Mouse (Mus musculus) adipocyte (in vitro differentiated cells): ENCODE measurements around the gene Uqcr11.

Experiments
- DNase-seq: peaks from one replicate; pipeline ENCODE4 v3.0.0-alpha.2; 2016; ENCODE audit warnings: low spot score

Uqcr11 gene

DNA sequence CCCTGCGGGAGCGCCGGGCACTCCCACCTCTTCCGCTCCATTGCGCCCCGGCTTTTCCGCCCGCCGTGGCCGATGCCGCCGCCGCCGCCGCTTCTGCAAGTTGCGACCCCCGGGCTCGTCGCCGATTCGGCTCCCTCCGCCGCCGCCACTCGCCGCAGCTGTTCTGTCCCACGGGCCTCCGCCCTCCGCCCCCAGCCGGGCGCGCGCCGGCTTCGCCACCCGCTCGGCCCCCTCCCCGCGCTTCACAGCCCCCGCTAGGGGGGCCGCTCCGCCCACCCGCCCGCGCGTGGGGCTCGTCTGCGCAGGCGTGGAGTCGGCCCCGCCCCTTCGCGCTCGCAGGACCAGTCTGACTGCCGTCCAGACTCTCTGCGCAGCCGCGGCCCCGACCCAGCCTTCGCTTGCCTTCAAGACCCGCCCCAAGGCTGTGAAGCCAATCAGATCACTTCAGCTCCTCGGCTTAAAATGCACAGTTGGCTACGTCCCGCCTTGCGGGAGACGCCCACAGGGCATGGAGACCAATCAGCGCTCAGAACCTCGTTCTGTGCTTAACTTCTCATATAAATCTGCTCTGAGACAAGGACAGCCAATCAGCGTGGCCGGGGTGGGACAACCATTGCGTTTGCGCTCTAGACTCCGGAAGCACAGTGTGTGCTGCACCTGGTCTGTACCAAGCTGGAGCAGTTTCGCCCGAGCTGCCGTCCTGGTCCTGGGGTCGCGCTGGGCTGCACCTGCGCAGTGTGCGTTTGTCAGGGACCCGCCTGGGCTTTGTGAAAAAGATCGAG lies 7.2 kb downstream of the Uqcr11 start, which contains the start of gene Mbd3:
TSS of gene Mbd3 (minus strand) at position 360 of the 782 bp plus-strand sequence.
- DNase-seq = peak; percentile 99

DNA sequence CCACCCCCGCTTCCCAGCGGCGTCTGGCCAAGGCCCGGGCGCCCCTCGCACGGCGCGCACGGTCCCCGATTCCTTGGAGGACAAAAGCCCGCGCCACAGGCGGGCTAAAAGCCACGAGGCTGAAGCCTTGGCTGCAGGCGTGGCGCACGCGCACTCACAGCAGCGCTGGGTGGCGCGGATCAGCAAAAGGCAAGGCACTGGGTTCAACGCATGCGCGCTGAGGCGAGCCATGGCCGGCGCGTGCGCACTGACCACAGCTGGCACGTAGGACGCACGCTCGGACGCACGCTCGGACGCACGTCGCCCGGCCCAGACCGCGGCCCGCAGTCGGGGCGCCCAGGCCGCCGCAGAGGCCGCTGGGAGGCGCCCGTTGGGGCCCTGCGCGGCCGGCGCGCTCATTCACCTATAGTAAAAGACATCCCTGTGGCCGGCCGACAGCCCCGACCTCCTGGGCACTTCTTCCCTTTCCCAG lies 7.9 kb downstream of the Uqcr11 start:
- DNase-seq = peak; percentile 98

DNA sequence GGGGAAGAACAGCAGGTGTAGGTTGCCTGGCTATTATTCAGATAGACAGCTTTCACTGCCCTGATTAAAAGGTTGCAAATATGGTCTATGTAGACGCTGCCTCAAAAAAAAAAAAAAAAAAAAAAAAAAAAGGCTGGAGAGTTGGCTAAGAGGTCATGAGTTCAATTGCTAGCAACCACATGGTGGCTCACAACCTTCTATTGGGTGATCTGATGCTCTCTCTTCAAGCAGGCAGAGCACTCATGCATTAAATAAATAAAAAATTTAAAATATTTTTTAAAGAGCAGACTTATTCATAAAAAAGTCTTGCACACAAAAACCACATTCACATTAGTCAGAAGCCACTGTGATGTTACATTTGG lies 8.5 kb downstream of the Uqcr11 start:
- peak; percentile 56 for DNase-seq

DNA sequence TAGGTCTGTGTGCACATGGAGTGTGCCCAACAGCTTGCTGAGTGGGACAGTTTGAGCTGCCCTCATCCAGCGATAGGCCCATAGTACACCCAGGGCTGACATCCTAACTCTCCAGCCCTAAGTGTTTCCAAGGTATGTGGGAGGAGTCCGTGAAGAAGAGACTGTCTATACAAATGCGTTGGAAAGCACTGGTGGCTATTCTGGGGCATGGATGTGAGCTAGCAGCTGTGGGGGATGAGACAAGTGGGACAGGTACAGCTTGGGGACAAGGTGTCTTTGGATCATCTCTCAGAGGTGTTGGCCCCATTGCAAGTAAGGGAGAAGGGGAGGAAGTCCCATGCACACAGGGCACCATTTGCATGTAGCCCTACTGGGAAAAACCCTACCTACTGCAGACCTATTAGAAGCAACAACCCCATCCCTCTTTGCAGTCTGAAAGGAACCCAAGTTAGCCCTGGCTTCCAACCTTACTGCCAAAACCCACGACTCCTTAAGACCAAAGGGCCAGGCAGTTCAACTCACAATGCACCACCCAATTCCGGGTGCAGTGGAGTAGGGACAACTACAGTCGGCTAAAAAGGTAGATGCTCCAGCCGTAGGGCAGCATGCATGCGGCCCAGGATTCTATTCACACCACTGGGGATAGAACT lies 9.0 kb downstream of the Uqcr11 start:
- DNase-seq = no peak

DNA sequence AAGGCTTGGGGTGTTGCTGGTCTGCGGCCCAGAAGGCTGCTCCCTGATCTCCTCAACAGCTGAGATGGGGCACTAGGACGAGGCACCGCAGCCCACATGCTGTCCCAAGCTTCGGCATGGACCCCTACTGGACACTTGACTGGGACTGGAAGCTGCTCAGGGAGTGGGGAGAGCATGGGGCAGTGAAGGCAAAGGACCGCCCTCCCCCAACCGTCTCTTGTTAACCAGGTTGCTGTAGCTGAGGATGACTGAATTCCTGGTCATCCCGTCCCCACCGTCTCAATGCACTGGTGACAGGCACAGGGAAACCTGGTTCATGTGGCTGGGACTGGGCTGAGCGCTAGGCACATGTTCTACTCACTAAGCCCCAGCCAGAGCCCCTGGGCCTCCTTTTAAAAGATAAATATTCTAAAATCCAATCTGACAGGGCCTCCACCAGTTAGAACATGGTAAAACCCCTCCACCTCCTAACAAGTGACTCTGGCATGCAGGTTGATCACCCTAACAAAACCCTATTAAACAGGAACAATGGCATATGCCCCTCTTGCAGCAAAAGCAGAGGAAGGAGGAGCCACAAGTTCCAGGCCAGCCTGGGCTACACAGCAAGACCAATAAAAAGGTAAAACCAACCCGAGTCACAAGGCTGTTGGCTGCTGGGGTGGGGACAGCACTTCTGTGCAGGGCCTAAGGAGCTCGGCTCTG lies 9.7 kb downstream of the Uqcr11 start:
- no peak for DNase-seq

DNA sequence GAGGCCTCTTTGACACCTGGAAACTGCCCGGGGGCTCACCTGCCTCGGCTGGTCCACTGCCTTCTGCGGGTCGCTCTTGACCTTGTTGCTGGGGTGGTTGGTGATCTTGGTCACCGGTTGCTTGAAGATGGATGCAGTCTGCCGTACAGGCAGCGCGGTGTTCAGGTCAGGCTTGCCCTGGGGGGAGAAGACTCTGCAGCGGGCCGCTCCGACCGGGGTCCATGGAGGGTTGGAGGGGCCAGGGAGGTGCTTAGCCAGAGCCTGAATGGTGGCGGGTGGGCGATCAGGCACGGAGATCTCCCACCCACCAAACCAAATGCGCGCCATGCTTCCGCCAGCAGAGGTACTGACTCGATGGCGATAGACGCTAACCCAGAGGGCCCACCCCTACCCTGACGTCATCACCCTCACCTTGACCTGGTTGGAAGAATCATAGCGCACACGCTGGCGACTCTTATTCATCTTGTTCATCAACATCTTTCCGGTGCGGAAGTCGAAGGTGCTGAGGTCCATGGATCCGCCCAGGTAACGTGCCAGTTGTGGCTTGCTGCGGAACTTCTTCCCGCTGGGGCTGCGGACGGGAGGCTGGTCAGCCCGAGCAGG lies 11.5 kb downstream of the Uqcr11 start:
- no peak for DNase-seq

DNA sequence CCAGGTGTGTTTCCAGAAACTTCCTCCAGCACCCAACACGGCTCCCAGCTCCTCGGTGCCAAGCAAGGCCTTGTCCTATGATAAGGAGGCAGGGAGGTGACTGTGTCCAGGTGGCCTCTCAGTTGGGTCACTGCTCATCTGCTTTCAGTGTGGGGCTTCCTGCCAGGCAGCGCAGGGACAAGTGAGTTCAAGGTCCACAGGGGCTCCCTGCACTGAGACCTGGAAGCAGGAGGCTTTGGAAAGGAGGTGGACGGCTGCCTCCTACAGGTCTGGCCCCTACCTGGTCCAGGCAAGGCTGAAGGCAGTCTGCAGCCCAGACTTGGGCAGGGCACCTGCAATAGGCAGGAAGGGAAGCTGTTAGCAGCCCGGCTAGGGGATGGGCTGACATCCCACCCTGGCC lies 13.9 kb downstream of the Uqcr11 start:
- DNase-seq = no peak

DNA sequence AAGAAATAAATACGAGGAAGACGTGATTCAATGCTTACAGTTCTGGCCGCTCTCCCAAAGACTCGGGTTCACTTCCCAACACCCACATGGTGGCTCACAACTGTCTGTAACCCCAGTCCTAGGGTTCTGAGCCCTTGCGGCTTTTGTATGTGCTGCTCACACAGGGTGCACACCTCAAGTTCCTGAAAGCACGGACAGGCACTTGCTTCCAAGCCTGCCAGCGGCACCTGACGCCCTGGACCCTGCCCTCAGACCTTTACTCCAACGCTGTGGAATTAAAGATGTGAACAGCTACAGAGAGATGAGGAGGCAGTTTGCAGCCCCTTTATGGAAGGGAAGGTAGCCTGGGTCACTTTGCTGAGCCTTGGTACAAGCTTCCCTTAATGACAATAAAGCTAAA lies 15.9 kb downstream of the Uqcr11 start:
- no peak for DNase-seq

DNA sequence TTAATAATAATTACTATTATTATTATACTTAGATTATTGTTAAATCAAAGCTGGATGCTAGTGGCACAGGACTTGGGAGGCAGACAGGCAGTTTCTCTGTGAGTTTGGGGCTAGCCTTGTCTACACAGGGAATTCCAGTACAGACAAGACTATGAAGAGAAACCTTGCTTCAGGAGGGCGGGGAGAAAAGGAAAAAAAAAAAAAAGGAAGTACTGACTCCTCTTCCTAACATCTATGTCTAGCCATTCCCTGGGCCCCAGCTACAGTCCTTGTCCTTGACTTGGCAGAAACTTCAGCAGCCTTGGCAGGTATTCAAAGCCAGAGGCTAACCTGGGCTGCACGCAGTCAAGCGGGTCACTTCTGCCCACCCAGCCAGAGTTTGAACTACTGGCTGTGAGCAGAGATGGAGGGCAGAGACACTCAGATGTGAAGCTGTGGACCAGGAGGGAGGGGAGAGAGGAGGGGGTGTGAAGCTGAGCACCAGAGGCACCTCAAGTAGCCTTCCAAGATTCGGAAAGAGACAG lies 17.4 kb downstream of the Uqcr11 start:
- no peak for DNase-seq

DNA sequence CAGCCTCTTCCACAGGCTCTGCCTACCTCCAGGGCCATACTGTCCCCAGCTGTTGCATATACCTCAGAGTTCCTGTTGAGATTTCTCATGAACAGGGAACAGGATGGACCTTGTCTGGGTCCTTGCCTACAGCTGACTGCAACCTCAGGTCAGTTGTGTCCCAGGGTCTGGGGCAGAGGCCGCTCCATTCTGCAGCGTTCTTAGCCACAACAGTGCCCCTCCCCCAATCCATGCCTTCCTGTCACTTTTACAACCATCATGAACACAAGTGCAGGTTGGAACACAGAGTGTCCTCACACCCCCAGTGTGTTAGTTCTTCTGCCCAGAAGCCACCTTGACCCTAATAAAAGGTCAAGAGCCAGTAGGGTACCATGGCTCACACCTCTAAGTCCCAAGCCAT lies 17.9 kb downstream of the Uqcr11 start:
- DNase-seq = no peak

DNA sequence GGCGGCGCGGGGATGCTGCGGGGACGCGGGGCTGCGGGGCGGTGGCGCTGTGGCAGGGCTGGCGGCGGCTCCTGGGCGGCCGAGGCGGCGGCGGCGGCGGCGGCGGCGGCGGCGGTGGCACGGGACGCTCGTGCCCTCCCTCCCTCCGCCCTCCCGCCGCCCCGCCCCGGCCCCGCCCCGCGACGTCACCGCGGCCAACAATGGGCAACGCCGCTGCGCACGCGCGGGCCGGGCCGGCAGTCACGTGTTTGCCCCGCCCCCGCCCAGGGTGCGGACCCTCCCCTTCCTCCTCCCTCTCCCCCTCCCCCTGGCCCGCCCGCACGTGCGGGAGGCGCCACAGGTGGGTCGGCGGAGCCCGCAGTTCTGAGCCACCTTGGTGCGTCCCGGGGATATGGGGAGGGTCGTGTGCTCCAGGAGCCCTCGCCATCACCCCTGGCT lies 19.1 kb downstream of the Uqcr11 start, which contains the start of gene Mex3d:
TSS of gene Mex3d (minus strand) at position 138 of the 438 bp plus-strand sequence.
- peak; percentile 84 for DNase-seq

DNA sequence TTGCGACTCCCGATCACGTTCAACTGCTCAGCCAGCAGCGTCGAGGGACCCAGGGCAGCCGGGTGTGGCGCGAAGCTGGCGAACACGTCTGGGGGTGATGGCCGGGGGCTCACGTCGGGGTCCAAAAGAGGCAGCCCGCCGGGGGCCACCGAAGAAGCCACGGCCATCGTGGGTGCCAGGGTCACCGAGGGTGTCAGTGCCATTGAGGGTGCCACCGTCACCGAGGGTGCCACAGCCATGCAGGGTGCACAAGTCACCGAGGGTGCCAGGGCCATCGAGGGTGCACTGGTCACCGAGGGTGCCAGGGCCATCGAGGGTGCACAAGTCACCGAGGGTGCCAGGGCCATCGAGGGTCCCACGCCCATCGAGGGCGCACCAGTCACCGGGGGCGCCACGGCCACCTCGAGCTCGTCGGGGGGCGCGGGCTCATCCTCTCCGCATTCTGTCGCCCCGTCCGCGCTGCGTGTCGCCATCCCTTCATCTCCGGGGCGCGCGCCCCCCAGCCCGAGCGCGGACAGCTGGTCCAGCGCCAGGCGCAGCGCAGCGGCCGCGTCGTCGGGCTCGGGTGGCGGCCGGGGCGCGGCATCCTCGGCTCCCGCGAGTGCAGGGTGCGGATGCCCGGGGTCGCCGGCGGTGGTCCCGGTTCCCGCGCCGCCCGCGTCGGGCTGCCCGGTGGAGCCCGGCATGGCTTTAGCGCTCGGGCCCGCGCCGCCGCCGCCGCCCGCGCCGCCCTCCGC lies 19.7 kb downstream of the Uqcr11 start:
- DNase-seq = no peak

DNA sequence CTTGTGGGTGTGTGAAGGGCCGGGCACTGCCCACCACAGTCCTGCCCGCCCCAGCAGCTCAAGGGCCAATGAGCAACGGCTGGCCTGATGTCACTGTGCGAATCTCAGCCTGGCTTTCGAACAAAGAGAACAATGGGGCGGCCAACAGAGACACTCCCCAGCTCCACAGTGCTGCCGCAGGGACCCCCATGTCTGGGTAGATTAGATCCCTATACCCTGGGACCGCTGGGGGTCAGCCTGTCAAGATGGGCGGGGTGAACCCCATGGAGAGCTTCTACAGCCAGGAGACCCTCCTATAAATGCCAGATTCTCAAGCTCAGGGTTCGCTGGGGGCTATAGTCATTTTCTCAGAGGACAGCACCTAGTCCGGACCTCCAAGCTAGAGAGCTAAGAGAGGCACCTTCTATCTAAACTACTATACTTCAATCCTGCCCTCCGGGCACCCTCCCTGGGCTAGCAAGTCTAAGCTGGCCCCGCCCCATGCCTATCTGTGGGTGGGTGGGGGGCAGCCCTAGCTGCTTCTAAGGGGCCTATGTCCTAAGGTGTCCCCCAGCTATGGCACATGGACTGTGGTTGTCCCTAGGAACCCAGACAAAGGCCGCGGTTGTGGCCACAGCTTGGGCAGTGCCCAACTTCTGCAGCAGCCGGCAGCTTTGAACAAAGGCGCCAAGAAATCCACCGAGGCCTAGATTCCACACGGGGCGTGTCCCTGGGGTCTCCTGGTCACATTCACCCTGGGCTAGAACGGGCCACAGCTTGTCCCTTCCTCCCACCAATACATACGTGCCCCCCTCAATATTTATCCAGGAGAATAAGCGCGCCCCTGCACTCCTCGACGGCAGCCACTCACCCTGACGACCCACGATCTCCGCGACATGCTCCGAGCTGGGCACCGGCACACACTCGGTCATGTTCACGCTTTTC lies 20.6 kb downstream of the Uqcr11 start:
- no peak for DNase-seq

DNA sequence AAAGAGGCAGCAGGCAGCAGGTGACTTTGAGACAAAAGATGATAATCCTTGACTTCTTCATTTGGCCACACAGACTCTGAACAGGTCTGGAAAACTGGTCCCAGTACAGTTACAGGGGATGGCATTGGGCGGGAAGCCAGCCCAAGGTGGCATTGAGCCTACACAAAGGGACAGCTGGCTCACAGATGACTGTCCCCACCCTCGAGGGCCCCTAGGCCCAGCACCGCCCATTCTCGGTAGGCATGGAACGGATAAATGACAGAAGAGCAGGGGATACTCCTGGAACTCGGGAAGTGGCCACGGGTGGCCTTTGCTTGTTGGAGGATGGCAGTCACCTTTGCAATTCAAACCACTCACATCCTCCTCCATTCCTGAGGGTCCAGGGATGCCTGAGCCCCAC lies 21.3 kb downstream of the Uqcr11 start:
- DNase-seq = no peak

DNA sequence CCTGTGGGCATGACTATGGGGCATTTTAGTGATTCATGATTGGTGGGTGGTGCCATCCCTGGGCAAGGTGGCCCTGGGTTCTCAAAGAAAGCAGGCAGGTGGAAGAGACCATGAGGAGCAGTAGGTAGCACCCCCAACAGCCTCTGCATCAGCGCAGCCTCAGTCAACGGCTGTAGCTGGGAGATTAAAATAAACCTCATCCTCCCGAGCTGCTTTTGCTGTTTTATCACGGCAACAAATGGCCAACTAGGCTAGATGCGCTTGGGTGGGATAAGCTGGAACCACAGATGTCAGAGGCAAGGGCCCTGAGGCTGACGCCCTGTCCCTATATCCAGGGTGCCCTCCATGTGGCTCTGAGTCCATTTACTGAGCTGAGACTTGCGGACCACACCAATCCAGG lies 21.9 kb downstream of the Uqcr11 start:
- no peak for DNase-seq

DNA sequence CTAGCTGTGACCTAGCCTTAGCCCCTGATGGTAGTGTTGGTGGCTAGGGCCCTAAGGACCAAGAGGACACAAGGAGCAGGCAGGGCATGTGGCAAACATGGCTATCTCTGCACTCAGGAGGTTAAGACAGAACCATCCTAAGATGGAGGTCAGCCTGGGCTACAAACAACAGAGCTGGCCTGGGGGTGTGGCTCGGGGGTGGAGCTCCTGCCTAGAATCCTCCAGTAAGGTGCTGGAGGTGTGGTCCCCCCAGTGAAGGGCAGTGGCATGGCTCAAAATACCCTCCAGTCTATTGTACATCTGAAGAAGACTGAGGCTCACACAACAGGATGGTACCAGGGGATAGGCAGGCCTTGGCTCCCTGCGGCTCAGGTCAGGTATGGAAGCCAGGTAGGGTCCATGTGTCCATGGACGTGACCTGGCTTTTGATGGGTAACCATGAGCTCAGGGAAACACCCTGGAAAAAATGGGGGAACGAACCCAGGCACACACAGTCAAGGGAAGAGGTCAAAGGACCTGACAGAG lies 22.5 kb downstream of the Uqcr11 start:
- DNase-seq = no peak

DNA sequence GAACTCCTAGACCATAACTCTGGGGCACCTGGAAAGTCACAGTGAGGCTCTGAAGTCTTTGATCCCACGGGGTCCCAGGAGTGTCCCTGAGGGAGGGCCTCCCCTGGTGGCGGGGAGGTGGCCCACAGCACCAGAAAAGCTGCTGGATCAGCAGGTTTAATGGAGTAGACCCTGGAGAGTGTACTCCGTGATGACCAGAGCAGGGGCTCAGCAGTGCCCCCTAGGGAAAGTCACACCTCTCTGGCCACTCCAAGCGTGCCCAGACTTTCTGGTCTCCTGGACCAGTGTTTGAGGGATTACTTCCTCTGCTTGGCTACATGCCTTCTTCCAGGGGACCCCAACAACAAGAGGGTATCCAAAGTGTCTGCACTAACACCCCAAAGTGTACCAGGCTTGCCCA lies 23.2 kb downstream of the Uqcr11 start:
- no peak for DNase-seq

DNA sequence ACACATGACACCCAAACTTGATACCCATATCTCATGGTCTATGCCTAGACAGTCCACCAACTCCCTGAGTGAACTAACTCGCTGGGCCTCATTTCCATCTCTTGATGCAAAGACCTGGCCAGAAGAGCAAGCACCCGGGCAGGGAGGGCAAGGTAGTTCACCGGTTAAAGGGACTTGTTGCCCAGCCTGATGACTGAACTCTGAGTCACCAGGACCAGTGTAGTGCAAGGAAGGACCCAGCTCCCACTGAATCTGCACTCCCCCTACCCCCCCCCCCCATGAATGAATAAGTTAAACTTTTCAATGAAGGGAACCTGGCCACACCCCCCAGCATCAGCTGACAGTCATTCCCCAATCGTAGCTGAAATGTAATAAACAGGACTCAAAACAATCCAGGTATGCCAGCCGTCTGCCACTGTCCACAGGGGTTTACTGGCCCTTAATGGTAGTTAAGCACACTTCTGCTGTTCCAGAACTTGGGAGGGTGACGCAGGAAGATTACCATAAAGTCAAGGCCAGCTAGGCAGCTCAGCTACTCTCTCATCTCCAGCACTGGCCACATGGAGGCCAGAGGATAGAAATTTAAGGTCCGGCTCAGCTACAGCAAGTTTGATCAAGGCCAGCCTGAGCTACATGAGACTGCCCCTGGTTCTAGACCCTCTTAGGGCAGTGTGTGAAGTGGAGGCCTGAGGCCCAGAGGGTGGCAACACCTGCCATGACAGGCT lies 23.8 kb downstream of the Uqcr11 start:
- DNase-seq = no peak

DNA sequence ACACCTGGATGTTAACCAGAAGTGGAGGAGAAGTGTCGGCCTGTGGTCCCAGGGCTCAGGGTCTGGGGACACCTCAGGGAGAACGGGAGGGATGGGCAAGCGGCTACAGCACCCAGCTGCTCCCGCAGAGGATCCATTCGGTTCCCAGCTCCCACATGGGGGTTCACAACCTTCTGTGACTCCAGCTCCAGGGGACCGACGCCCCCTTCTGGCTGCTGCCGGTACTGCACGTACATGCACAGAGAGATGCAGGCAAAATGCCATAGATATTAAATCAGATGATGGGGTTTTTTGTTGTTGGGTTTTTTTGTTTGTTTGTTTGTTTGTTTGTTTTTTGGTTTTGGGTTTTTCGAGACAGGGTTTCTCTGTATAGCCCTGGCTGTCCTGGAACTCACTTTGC lies 28.9 kb downstream of the Uqcr11 start:
- no peak for DNase-seq
